Mouse (Mus musculus) liver, embryonic 14.5 days (tissue): ENCODE results near the gene Gar1.

Experiments used
- CTCF ChIP-seq: IDR thresholded peaks from 2 replicates; pipeline ENCODE4 v1.5.1; 2016; ENCODE audit warnings: antibody characterized with exemption, low read depth, control low read depth
- EP300 ChIP-seq: IDR thresholded peaks from 2 replicates; pipeline ENCODE4 v1.6.1; 2016; ENCODE audit warnings: antibody characterized with exemption, low read depth

GRCm38 (mm10) chr3:129823293-129823692, 7.9 kb downstream of the Gar1 start:
- TF ChIP-seq CTCF (peak; percentile 60), EP300 (no peak)
